Mouse (Mus musculus): ENCODE results near the gene Exoc7.
"Not testable (repeated sequence)": the region's sequence is repeated elsewhere in the genome, so short reads cannot be mapped to it uniquely, and the experiment has no call there.

DNA sequence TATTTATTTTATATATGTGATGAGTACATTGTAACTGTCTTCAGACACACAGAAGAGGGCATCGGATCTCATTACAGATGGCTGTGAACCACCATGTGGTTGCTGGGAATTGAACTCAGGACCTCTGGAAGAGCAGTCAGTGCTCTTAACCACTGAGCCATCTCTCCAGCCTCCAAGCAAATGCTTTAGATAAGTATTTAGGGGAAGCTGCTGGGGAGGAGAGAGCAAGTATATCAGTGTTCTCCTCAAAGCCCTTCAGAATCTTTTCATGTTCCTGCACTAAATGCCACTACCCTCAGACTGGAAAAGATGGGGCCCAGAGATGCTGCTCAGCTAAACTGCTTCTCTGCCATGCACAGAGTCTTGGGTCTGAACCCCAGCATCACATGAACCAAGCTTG lies 29.8 kb downstream of the Exoc7 start:
- not testable (repeated sequence) for TF ChIP-seq MAX (IDR thresholded peaks at IDR 0.05; ENCODE audit: low read length); MYB (IDR thresholded peaks at IDR 0.05; ENCODE audit: low read depth, low read length); CHD2 (IDR thresholded peaks at IDR 0.05; ENCODE audit: low read length); RCOR1 (IDR thresholded peaks at IDR 0.05; ENCODE audit: low read depth, low read length); EP300 (IDR thresholded peaks at IDR 0.05; ENCODE audit: low read depth in 1 of 2, low read length in 2 of 2); USF1 (IDR thresholded peaks at IDR 0.05; ENCODE audit: low read depth, low read length); POLR2A (IDR thresholded peaks at IDR 0.05; ENCODE audit: control insufficient read depth in 1 of 2, insufficient read depth in 1 of 2, low read depth in 1 of 2, low read length in 2 of 2, poor library complexity in 1 of 2); E2F4 (IDR thresholded peaks at IDR 0.05; ENCODE audit: borderline replicate concordance, low read depth, low read length); CTCF (IDR thresholded peaks at IDR 0.05 in 2 of 3, conservative IDR thresholded peaks at IDR 0.05 in 1 of 3; ENCODE audit: control insufficient read depth in 1 of 3, insufficient read depth in 1 of 3, low read depth in 2 of 3, low read length in 3 of 3, poor library complexity in 1 of 3, severe bottlenecking in 1 of 3); CHD1 (IDR thresholded peaks at IDR 0.05; ENCODE audit: low read depth, low read length); UBTF (IDR thresholded peaks at IDR 0.05; ENCODE audit: borderline replicate concordance, insufficient read depth, low read depth, low read length); POLR2AphosphoS2 (IDR thresholded peaks at IDR 0.05; ENCODE audit: low read length); SMC3 (IDR thresholded peaks at IDR 0.05; ENCODE audit: low read depth, low read length)
